Mouse (Mus musculus): ENCODE results near the gene Bcas3. TPM values are rescaled to one million over a fixed set of nuclear protein-coding genes. Genes with fewer than 3 reads are reported as not detected.

Gene Bcas3
- polyA plus RNA-seq, 1 experiment from 2014 or later = 20.5 TPM

GRCm38 (mm10) chr11:85733577-85733976 is 380.6 kb downstream of the Bcas3 start:
- Histone ChIP-seq H3K9ac (ENCODE audit: low read length) (no peak overlapping the region), H3K9me3 (replicated peaks; ENCODE audit: control insufficient read depth, low read length) (no peaks in the 10 kb centered on the region), H3K27ac (ENCODE audit: low read length) (no peak overlapping the region), H3K4me3 (ENCODE audit: low read length) (no peak overlapping the region), H3K4me2 (ENCODE audit: low read depth, low read length) (no peak overlapping the region), H3K4me1 (ENCODE audit: control insufficient read depth, insufficient read depth, low read length) (no peaks in the 10 kb centered on the region), H3K27me3 (ENCODE audit: control insufficient read depth, insufficient read depth, low read length) (no peaks in the 10 kb centered on the region; the same call in none of the 2 replicates), H3K36me3 (ENCODE audit: control insufficient read depth, insufficient read depth) (no peaks in the 10 kb centered on the region)
- ATAC-seq (replicated peaks; ENCODE audit: extremely low read depth, insufficient read depth, low FRiP score) = no peak
- 64% methylated on average over 3 of the region's 3 CpGs for WGBS

GRCm38 (mm10) chr11:85734317-85735211 is 381.6 kb downstream of the Bcas3 start:
- Histone ChIP-seq H3K4me3 (ENCODE audit: low read length) (no peak overlapping the region), H3K4me2 (ENCODE audit: low read depth, low read length) (no peak overlapping the region), H3K27ac (ENCODE audit: low read length) (no peak overlapping the region), H3K9ac (ENCODE audit: low read length) (no peak overlapping the region), H3K4me1 (ENCODE audit: control insufficient read depth, insufficient read depth, low read length) (peaks cover 6% of the 10 kb centered on the region), H3K27me3 (ENCODE audit: control insufficient read depth, insufficient read depth, low read length) (no peaks in the 10 kb centered on the region; the same call in none of the 2 replicates), H3K36me3 (ENCODE audit: control insufficient read depth, insufficient read depth) (no peaks in the 10 kb centered on the region), H3K9me3 (replicated peaks; ENCODE audit: control insufficient read depth, low read length) (no peaks in the 10 kb centered on the region)
- no peak for ATAC-seq (replicated peaks; ENCODE audit: extremely low read depth, insufficient read depth, low FRiP score)
- WGBS = 71% methylated on average over 7 of the region's 7 CpGs

- no peaks in the 10 kb centered on the region for H3K36me3 ChIP-seq (ENCODE audit: control insufficient read depth, insufficient read depth)
- H3K9me3 ChIP-seq (replicated peaks; ENCODE audit: control insufficient read depth, low read length) = no peaks in the 10 kb centered on the region
- ATAC-seq (replicated peaks; ENCODE audit: extremely low read depth, insufficient read depth, low FRiP score) = no peak
- peaks cover 10% of the 10 kb centered on the region for H3K4me1 ChIP-seq (ENCODE audit: control insufficient read depth, insufficient read depth, low read length)
- 56% methylated on average over 9 of the region's 9 CpGs for WGBS
- H3K27ac ChIP-seq (ENCODE audit: low read length) = no peak overlapping the region
- H3K4me2 ChIP-seq (ENCODE audit: low read depth, low read length) = no peak overlapping the region
- no peak overlapping the region for H3K9ac ChIP-seq (ENCODE audit: low read length)
- no peak overlapping the region for H3K4me3 ChIP-seq (ENCODE audit: low read length)
- no peaks in the 10 kb centered on the region; the same call in 1 of the 2 replicates for H3K27me3 ChIP-seq (ENCODE audit: control insufficient read depth, insufficient read depth, low read length)
Observed at GRCm38 (mm10) chr11:85737227-85737626, 384.3 kb downstream of the Bcas3 start.

- no peaks in the 10 kb centered on the region for H3K27me3 ChIP-seq (ENCODE audit: control insufficient read depth, insufficient read depth, low read length)
- no peaks in the 10 kb centered on the region for H3K9me3 ChIP-seq (replicated peaks; ENCODE audit: control insufficient read depth, low read length)
- H3K36me3 ChIP-seq (ENCODE audit: control insufficient read depth, insufficient read depth) = no peaks in the 10 kb centered on the region
- peaks cover 10% of the 10 kb centered on the region for H3K4me1 ChIP-seq (ENCODE audit: control insufficient read depth, insufficient read depth, low read length)
- no peak for ATAC-seq (replicated peaks; ENCODE audit: extremely low read depth, insufficient read depth, low FRiP score)
- peak overlapping the region; percentile 37; the same call in 1 of the 2 replicates for H3K27ac ChIP-seq (ENCODE audit: low read length)
- 76% methylated on average over 3 of the region's 3 CpGs for WGBS
- H3K4me2 ChIP-seq (ENCODE audit: low read depth, low read length) = no peak overlapping the region
- H3K9ac ChIP-seq (ENCODE audit: low read length) = no peak overlapping the region
- H3K4me3 ChIP-seq (ENCODE audit: low read length) = no peak overlapping the region
Observed at GRCm38 (mm10) chr11:85737893-85738292, 384.9 kb downstream of the Bcas3 start.

GRCm38 (mm10) chr11:85738585-85738984 is 385.6 kb downstream of the Bcas3 start:
- H3K4me1 ChIP-seq (ENCODE audit: control insufficient read depth, insufficient read depth, low read length) = peaks cover 10% of the 10 kb centered on the region
- no peaks in the 10 kb centered on the region for H3K27me3 ChIP-seq (ENCODE audit: control insufficient read depth, insufficient read depth, low read length)
- no peaks in the 10 kb centered on the region for H3K36me3 ChIP-seq (ENCODE audit: control insufficient read depth, insufficient read depth)
- ATAC-seq (replicated peaks; ENCODE audit: extremely low read depth, insufficient read depth, low FRiP score) = no peak
- no peaks in the 10 kb centered on the region for H3K9me3 ChIP-seq (replicated peaks; ENCODE audit: control insufficient read depth, low read length)
- no peak overlapping the region for H3K9ac ChIP-seq (ENCODE audit: low read length)
- H3K27ac ChIP-seq (ENCODE audit: low read length) = no peak overlapping the region
- H3K4me3 ChIP-seq (ENCODE audit: low read length) = no peak overlapping the region
- 63% methylated on average over 5 of the region's 5 CpGs for WGBS
- H3K4me2 ChIP-seq (ENCODE audit: low read depth, low read length) = no peak overlapping the region

- 33% methylated on average over 6 of the region's 6 CpGs for WGBS
- Histone ChIP-seq H3K36me3 (ENCODE audit: control insufficient read depth, insufficient read depth) (no peaks in the 10 kb centered on the region), H3K27me3 (ENCODE audit: control insufficient read depth, insufficient read depth, low read length) (no peaks in the 10 kb centered on the region), H3K9me3 (replicated peaks; ENCODE audit: control insufficient read depth, low read length) (no peaks in the 10 kb centered on the region), H3K9ac (ENCODE audit: low read length) (0 out of 2 replicates have a peak overlapping the region, but pooled peaks have one; percentile 7), H3K4me3 (ENCODE audit: low read length) (no peak overlapping the region), H3K27ac (ENCODE audit: low read length) (peak overlapping the region; percentile 57), H3K4me2 (ENCODE audit: low read depth, low read length) (no peak overlapping the region), H3K4me1 (ENCODE audit: control insufficient read depth, insufficient read depth, low read length) (peaks cover 10% of the 10 kb centered on the region)
- ATAC-seq (replicated peaks; ENCODE audit: extremely low read depth, insufficient read depth, low FRiP score) = no peak; the same call in 1 of the 2 replicates
Observed at GRCm38 (mm10) chr11:85739266-85739977, 386.5 kb downstream of the Bcas3 start.

- ATAC-seq (replicated peaks; ENCODE audit: extremely low read depth, insufficient read depth, low FRiP score) = no peak
- Histone ChIP-seq H3K27me3 (ENCODE audit: control insufficient read depth, insufficient read depth, low read length) (no peaks in the 10 kb centered on the region), H3K4me3 (ENCODE audit: low read length) (no peak overlapping the region), H3K4me2 (ENCODE audit: low read depth, low read length) (no peak overlapping the region), H3K36me3 (ENCODE audit: control insufficient read depth, insufficient read depth) (no peaks in the 10 kb centered on the region), H3K27ac (ENCODE audit: low read length) (no peak overlapping the region), H3K4me1 (ENCODE audit: control insufficient read depth, insufficient read depth, low read length) (no peaks in the 10 kb centered on the region), H3K9me3 (replicated peaks; ENCODE audit: control insufficient read depth, low read length) (no peaks in the 10 kb centered on the region), H3K9ac (ENCODE audit: low read length) (no peak overlapping the region)
- 67% methylated on average over 7 of the region's 7 CpGs for WGBS
Observed at GRCm38 (mm10) chr11:85746373-85746772, 393.4 kb downstream of the Bcas3 start.

GRCm38 (mm10) chr11:85748891-85749290 is 395.9 kb downstream of the Bcas3 start:
- Histone ChIP-seq H3K36me3 (ENCODE audit: control insufficient read depth, insufficient read depth) (no peaks in the 10 kb centered on the region), H3K9me3 (replicated peaks; ENCODE audit: control insufficient read depth, low read length) (no peaks in the 10 kb centered on the region), H3K4me2 (ENCODE audit: low read depth, low read length) (no peak overlapping the region), H3K9ac (ENCODE audit: low read length) (no peak overlapping the region), H3K27me3 (ENCODE audit: control insufficient read depth, insufficient read depth, low read length) (no peaks in the 10 kb centered on the region), H3K4me3 (ENCODE audit: low read length) (no peak overlapping the region), H3K27ac (ENCODE audit: low read length) (no peak overlapping the region), H3K4me1 (ENCODE audit: control insufficient read depth, insufficient read depth, low read length) (no peaks in the 10 kb centered on the region)
- no peak for ATAC-seq (replicated peaks; ENCODE audit: extremely low read depth, insufficient read depth, low FRiP score)
- 88% methylated on average over 2 of the region's 2 CpGs for WGBS

- Histone ChIP-seq H3K4me2 (ENCODE audit: low read depth, low read length) (no peak overlapping the region), H3K9ac (ENCODE audit: low read length) (no peak overlapping the region), H3K36me3 (ENCODE audit: control insufficient read depth, insufficient read depth) (no peaks in the 10 kb centered on the region), H3K4me1 (ENCODE audit: control insufficient read depth, insufficient read depth, low read length) (no peaks in the 10 kb centered on the region), H3K27ac (ENCODE audit: low read length) (no peak overlapping the region), H3K9me3 (replicated peaks; ENCODE audit: control insufficient read depth, low read length) (no peaks in the 10 kb centered on the region), H3K4me3 (ENCODE audit: low read length) (no peak overlapping the region), H3K27me3 (ENCODE audit: control insufficient read depth, insufficient read depth, low read length) (peaks cover 2% of the 10 kb centered on the region; the same call in 1 of the 2 replicates)
- 34% methylated on average over 11 of the region's 11 CpGs for WGBS
- no peak for ATAC-seq (replicated peaks; ENCODE audit: extremely low read depth, insufficient read depth, low FRiP score)
Observed at GRCm38 (mm10) chr11:85751171-85751570, 398.2 kb downstream of the Bcas3 start.

Data from heart, embryonic 16.5 days (tissue).